Mouse (Mus musculus): ENCODE data around the gene Mcm3ap.

- 0 out of 4 replicates have a peak, but pooled peaks of 1 of the 2 experiments have one; percentile 16 for TF ChIP-seq CTCF (conservative IDR thresholded peaks at IDR 0.05 in 1 of 2, IDR thresholded peaks at IDR 0.05 in 1 of 2; ENCODE audit: low read depth in 2 of 2, low read length in 2 of 2)
- TF ChIP-seq CHD2 (IDR thresholded peaks at IDR 0.05; ENCODE audit: low read length): no peak
- no peak; the same call in none of the 2 replicates for TF ChIP-seq RAD21 (IDR thresholded peaks at IDR 0.05; ENCODE audit: low read depth, low read length)
- no peak for TF ChIP-seq HCFC1 (IDR thresholded peaks at IDR 0.05; ENCODE audit: low read depth, low read length)
- no peak for TF ChIP-seq POLR2A (IDR thresholded peaks at IDR 0.05; ENCODE audit: low read depth, low read length)
- TF ChIP-seq POLR2AphosphoS2 (IDR thresholded peaks at IDR 0.05; ENCODE audit: low read depth, low read length): no peak
- no peak for TF ChIP-seq TCF12 (IDR thresholded peaks at IDR 0.05; ENCODE audit: low read depth, low read length)
- TF ChIP-seq MYC (IDR thresholded peaks at IDR 0.05; ENCODE audit: low read depth, low read length): no peak
- no peak for TF ChIP-seq MEF2A (IDR thresholded peaks at IDR 0.05; ENCODE audit: borderline replicate concordance, low read depth, low read length)
- no peak for TF ChIP-seq ZMIZ1 (IDR thresholded peaks at IDR 0.05; ENCODE audit: low read depth, low read length)
- no peak for TF ChIP-seq MAX (IDR thresholded peaks at IDR 0.05; ENCODE audit: low read length)
- TF ChIP-seq JUN (IDR thresholded peaks at IDR 0.05; ENCODE audit: insufficient read depth, low read depth, low read length): no peak
- no peak for TF ChIP-seq ELF1 (IDR thresholded peaks at IDR 0.05; ENCODE audit: low read depth, low read length)
Measured at GRCm38 (mm10) chr10:76550458-76550857, 81.7 kb downstream of the Mcm3ap start.
